Mouse (Mus musculus): ENCODE data around the gene Olfr279.

Gene Olfr279

GRCm38 (mm10) chr15:98492102-98492501 lies at the start of gene Olfr279:
Olfr279 (plus strand) TSS chr15:98492402.
- DNase-seq (ENCODE audit: low spot score in 2 of 2), result no peak

- no peak for DNase-seq (ENCODE audit: low spot score in 2 of 2)
These were observed 47.6 kb upstream of the Olfr279 start for GRCm38 (mm10) chr15:98444561-98444960.

GRCm38 (mm10) chr15:98448521-98448920 lies 43.7 kb upstream of the Olfr279 start:
- no peak for DNase-seq (ENCODE audit: low spot score in 2 of 2)

- no peak for DNase-seq (ENCODE audit: low spot score in 2 of 2)
These were observed 39.9 kb upstream of the Olfr279 start, which contains the start of gene Olfr281 for GRCm38 (mm10) chr15:98452288-98452687. Olfr281 (plus strand) TSS chr15:98452588.

GRCm38 (mm10) chr15:98469596-98469995 lies 22.6 kb upstream of the Olfr279 start, which contains the start of gene OR5BS1P:
OR5BS1P (plus strand) TSS chr15:98469896.
- no peak for DNase-seq (ENCODE audit: low spot score in 2 of 2)

- no peak for DNase-seq (ENCODE audit: low spot score in 2 of 2)
These were observed 20.7 kb upstream of the Olfr279 start for GRCm38 (mm10) chr15:98471539-98471938.

GRCm38 (mm10) chr15:98474958-98475357 lies 17.2 kb upstream of the Olfr279 start:
- no peak for DNase-seq (ENCODE audit: low spot score in 2 of 2)

GRCm38 (mm10) chr15:98475382-98475781 lies 16.8 kb upstream of the Olfr279 start:
- peak in 1 of 2 experiments; percentile 54 for DNase-seq (ENCODE audit: low spot score in 2 of 2)

GRCm38 (mm10) chr15:98476281-98476680 lies 15.9 kb upstream of the Olfr279 start:
- no peak for DNase-seq (ENCODE audit: low spot score in 2 of 2)

GRCm38 (mm10) chr15:98479568-98480102 lies 12.6 kb upstream of the Olfr279 start:
- no peak for DNase-seq (ENCODE audit: low spot score in 2 of 2)

GRCm38 (mm10) chr15:98482701-98483100 lies 9.5 kb upstream of the Olfr279 start, which contains the start of gene Lalba:
Lalba (minus strand) TSS chr15:98482721.
- no peak for DNase-seq (ENCODE audit: low spot score in 2 of 2)

- DNase-seq (ENCODE audit: low spot score in 2 of 2), result peak in 1 of 2 experiments; percentile 37
These were observed 8.0 kb upstream of the Olfr279 start for GRCm38 (mm10) chr15:98483907-98484886.

- DNase-seq (ENCODE audit: low spot score in 2 of 2), result no peak
These were observed 5.7 kb upstream of the Olfr279 start for GRCm38 (mm10) chr15:98486433-98487021.

GRCm38 (mm10) chr15:98491332-98491731 lies 870 bp upstream of the Olfr279 start:
- DNase-seq (ENCODE audit: low spot score in 2 of 2), result no peak

GRCm38 (mm10) chr15:98497631-98498030 lies 5.4 kb downstream of the Olfr279 start:
- no peak for DNase-seq (ENCODE audit: low spot score in 2 of 2)

- no peak for DNase-seq (ENCODE audit: low spot score in 2 of 2)
These were observed 11.1 kb downstream of the Olfr279 start for GRCm38 (mm10) chr15:98503317-98503716.

GRCm38 (mm10) chr15:98504514-98504913 lies 12.3 kb downstream of the Olfr279 start:
- peak; percentile 41 to 81 for DNase-seq (ENCODE audit: low spot score in 2 of 2)

GRCm38 (mm10) chr15:98506253-98506957 lies 14.2 kb downstream of the Olfr279 start:
- no peak for DNase-seq (ENCODE audit: low spot score in 2 of 2)

GRCm38 (mm10) chr15:98507321-98507720 lies 15.1 kb downstream of the Olfr279 start:
- DNase-seq (ENCODE audit: low spot score in 2 of 2), result no peak

GRCm38 (mm10) chr15:98509387-98509786 lies 17.2 kb downstream of the Olfr279 start:
- no peak for DNase-seq (ENCODE audit: low spot score in 2 of 2)
